Mouse (Mus musculus): ENCODE measurements around the gene Sh2d3c.

The Sh2d3c gene

DNA sequence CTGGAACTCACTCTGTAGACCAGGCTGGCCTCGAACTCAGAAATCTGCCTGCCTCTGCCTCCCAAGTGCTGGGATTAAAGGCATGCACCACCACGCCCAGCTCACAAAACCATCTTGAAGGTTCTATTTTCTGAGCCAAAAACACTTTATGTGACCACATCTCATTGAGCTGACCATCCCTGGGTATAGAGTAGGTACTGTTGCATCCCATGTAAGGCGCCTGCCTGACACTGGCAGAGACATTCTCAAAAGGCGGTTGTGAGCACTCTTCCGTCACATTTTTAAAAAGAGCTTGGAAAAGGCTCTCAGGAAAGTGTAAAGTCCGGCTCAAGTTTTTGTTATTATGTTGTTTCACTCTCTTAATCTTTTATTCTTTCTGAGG, 35.8 kb downstream of the Sh2d3c start:
- no peak for DNase-seq (ENCODE audit: low read depth)

DNA sequence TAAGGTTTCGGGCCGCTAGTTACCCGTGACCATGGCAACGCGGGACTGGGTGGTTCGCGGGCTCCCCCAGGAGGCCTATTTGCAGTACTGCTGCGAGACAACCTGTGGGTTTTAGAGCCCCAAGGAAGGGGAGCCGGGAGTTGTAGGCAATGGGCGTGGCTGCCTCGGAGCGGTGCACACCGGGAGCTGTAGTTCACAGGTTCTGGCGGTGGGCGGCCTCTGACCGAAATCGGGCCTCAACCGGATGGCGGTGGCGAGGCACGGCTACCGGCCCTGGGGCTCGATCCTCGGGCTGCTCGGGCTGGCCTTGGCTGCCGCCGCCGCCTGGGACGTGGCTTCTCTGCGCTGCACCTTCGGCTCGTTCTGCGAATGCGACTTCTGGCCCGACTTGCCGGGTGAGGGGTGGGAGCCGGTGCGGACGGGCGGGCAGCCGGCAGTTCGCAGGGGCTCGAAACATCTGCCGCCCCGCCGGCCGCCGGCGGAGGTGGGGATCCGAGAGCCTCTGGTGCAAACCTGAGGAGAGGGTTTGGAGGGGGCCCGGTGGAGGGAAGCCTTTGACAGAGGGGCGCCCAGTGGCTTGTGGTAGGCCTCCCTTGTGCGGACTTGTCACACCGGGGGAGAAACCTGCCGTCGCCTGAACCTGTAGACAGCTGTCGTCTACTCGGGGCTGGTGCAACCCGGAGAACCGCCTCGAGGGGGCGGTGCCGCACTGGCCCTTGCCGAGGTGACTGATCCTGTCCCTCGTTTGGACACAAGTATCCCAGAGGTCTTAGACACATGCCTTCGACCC, 36.4 kb downstream of the Sh2d3c start, which contains the start of gene Tor2a:
Tor2a (plus strand) TSS at position 179 of the 790 bp plus-strand sequence.
- DNase-seq (ENCODE audit: low read depth): peak; percentile 99

DNA sequence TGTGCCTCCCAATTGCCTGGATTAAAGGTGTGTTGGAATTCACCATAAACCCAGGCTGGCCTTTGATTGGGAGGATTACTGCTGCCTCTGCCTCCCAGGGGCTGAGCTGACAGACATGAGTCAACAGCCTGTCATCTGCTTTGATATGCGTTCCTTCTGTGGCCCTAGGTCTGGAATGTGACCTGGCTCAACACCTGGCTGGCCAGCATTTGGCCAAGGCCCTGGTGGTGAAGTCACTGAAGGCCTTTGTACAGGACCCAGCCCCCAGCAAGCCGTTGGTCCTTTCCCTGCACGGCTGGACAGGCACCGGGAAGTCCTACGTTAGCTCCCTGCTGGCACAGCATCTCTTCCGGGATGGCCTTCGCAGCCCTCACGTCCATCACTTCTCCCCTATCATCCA, 37.6 kb downstream of the Sh2d3c start:
- peak; percentile 26 for DNase-seq (ENCODE audit: low read depth)

DNA sequence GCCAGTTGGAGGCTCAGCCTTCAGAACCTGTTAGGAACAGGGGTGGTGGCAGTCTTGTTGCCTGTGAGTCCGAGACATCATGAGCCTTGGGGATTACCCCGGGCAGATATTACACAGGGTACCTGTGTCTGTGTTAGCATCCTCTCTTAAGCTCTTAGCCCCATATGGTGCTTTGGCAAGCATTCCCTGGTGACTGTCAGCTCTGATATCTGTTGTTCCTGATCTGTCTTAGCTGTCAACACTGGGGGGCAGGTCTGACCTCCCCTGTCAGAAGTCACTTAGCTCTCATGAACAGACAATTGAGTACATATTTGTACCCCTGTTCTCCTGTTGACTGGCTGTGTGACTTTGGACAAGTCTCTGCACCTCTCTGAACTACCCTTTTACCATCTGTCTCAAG, 38.1 kb downstream of the Sh2d3c start:
- DNase-seq (ENCODE audit: low read depth): no peak

DNA sequence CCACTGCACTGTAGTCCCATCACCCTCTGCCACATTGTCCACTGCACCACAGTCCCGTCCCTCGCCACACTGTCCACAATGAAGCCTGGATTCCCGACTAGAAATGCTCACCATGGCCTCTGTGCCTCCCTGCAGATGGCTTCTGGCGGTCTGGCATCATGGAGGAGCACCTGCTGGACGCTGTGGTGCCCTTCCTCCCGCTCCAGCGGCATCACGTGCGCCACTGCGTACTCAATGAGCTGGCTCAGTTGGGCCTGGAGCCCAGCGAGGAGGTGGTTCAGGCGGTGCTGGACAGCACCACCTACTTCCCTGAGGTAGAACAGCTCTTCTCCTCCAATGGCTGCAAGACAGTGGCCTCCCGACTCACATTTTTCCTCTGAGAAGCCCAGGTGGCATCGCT, 40.5 kb downstream of the Sh2d3c start:
- no peak for DNase-seq (ENCODE audit: low read depth)

DNA sequence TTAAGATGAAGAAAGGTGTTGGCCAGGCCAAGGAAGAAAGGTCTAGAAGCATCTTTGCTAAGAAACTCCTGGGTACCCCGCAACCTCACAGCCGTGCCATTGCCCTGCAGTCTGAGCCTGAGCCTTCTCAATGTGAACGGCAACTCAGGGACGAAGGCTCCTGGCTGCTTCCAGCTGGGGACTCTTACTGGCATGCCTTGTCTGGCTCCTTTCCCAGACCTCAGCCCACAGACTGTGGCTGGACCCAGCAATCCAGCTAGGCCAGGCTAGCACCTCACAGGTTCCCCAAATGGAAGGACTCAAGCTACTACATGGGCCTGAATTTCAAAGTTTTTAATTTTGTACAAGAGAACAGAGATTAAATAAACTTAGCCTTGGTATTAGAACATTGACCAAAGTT, 41.0 kb downstream of the Sh2d3c start:
- no peak for DNase-seq (ENCODE audit: low read depth)

DNA sequence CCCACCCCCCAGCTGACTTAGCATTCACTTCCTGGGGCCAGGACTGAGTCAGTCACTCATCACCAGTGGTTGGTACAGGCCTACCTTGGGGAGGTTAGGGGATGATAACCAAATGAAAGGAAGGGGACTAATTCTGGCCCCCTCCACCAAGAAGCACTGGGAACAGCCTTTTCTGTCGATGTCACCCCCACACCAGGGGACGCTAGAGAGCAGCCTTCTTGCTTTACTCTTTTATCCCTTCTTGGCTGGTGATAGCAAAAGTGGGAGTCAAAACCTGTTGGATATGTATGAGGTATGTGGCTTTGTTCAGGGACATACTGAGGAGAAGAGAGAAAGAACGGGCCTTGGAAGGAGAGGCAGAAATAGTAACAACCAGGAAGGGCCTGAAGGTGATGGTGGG, 42.5 kb downstream of the Sh2d3c start:
- peak; percentile 58 for DNase-seq (ENCODE audit: low read depth)

DNA sequence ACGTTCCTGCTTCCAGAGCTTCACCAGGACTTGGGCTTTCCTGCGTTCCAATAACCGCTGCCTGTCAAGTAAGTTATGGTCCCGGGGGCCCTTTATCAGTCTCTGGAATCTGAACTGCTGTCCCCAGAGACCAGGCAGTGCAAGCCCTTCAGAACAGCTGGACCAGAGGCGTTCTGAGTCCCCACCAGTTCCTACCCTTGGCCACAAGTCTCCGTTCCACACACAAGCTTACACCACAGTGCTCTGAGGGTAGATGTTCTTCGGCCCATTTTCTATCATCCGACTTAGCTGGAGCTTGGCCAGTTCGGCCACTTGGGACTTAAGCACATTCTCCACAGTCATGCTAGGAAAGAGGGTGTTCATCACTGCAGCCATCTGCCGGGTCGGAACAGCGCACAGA, 46.4 kb downstream of the Sh2d3c start:
- DNase-seq (ENCODE audit: low read depth): no peak

DNA sequence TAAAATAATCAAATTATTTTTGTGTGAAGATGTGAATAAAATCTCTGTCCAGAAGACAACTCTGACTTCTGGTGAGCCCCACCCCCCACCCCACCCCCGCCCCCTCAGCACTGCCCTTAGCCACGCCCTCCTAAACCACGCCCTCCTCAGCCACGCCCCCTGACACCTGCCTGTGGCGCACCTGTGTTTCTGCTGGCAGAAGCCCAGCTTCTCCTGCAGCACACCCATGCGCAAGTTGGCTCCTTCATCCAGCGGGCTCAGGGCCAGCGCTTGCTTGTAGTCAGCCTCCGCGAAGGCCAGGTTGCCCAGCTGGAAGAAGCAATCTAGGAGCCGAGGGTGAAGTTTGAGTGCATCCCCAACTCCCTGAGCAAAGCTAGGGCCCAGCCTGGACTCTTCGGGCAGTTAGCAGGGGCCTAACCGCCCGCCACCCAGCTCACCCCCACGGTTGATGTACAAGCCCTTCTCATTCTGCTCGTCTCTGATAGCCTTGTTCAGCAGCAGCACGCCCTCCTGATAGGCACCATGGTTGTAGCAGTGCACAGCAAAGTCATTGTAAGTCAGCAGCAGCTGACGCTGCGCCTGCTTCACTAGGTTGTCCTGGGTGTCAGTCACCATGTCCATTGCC, 47.9 kb downstream of the Sh2d3c start:
- no peak for DNase-seq (ENCODE audit: low read depth)

DNA sequence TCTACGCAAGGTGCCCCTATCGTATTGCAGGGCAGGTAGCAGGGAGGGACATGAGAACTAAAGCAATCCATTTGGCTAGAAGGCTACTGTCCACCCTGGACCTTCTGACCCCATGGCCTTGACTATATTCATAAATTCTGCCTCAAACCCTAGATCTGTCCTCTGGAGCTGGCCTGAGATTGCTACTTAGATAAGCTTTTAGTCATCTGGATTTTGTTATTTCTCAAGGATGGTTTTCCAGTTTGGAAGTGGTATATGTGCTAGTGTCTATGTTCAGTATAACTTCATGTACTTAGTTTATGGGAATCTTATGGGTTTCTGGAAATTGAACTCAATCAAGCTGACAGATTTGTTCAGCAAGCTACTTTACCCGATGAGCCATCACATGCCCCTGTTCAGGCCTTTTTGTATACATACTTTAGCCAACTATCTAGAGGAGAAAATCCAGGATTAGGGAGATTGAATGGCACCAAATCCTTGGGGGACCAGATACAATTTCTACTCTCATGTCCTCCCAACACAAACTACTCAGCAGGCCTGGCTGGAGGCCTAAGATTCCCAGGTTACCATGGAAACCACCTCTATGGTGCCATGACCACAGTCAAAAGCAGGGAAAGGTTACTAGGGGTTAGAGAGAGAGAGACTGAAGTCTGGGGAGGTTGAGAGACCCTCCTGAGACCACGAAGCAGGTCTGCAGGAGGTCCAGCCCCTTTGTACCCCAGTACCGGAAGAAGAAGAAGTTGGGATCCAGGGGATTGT, 48.7 kb downstream of the Sh2d3c start:
- DNase-seq (ENCODE audit: low read depth): peak; percentile 27

DNA sequence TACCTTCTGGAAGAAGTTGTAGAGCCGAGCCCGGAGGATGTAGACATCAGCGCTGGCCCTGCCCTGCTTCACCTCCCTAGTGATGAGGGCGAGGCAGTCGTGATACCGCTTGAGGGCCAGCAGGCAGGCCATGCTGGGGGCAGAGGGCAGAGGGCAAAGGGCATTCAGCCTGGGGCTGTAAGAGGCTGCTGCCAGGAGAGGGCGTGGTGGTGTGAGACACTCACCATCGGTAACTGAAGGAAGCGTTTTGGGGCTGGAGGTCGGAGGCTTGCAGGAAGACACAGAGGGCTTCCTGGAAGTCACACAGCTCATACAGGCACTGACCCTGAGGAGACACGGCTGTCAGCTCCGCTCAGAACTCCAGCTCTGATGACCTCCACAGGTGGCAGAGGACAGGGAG, 51.0 kb downstream of the Sh2d3c start:
- DNase-seq (ENCODE audit: low read depth): no peak

DNA sequence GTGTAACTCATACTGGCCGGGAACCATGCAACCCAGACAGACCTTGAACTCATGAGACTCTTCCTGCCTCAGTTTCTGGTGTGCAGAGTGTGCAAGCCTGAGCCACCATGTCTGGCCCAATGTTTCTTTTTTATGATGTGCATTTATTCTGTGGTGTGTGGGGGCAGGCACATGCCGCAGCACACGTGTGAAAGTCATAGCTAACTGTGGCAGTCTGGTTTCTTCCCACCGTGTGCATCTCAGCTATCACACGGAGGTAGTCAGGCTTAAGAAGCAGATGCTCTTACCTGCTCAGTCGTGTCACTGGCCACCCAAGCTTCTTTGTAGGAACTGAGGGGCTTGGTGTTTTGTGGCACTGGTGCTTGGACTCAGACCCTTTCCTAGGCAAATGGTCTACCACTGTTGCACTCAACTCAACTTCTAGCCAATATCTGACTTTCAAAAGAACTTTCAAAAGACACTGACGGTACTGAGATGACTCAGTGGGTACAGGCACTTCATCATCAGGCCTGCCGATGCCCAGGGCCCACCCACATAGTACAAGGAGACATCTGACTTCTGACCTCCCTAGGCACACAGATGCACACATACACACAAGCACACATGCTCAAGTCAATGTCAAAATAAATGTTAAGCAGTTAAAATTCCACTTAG, 51.9 kb downstream of the Sh2d3c start:
- DNase-seq (ENCODE audit: low read depth): no peak

DNA sequence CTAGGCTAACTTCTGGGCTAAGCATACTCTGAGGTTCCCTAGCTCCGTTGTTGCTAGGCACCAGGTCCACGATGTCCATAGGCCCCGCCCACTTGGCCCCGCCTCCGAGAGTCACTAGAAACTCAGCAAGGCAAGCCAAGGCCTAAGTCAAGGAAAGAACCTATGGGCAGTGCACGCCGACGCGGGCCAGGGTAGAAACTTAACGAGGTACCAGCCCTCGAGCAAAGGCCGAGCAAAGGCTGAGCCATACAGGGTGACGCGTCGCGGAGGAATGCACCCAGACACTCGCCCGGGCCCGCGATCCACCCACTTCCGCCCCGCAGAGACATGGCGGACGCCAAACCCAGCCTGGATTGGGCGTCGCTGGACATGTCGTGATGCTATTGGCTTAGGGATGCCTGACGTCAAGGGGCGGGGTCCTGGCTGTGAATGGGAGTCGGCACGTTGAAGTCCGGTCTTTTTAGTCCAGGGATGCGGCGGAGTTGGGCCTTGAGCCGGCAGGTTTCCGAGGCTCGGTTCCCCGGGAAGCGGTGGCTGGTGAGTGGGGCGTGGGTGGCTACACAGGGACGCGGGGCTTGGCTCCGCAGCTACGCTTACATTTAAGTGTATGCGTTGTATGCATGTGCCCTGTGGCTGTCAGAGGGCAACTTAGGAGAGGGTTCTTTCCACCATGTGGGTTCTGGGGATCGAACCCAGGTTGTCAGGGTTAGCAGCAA, 54.7 kb downstream of the Sh2d3c start, which contains the start of the genes Ttc16 and Ptrh1:
Ttc16 (minus strand) TSS at position 275 of the 716 bp plus-strand sequence.
Ptrh1 (plus strand) TSS at position 428 of the 716 bp plus-strand sequence.
- peak; percentile 99 for DNase-seq (ENCODE audit: low read depth)

DNA sequence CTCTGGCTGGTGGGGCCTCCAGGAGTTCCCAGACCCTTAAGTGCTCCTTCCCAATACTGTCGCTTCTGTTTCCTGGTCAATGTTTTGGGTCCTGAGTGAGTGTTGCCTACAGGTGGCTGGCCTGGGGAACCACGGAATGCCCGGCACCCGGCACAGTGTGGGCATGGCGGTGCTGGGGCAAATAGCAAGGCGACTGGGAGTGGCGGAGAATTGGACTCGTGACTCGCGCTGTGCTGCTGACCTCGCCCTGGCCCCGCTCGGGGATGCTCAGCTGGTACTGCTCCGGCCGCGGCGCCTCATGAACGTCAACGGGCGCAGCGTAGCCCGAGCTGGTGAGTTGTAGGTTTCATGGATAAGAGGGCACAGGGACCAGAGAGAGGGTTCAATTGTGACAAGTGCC, 55.3 kb downstream of the Sh2d3c start:
- peak; percentile 53 for DNase-seq (ENCODE audit: low read depth)

DNA sequence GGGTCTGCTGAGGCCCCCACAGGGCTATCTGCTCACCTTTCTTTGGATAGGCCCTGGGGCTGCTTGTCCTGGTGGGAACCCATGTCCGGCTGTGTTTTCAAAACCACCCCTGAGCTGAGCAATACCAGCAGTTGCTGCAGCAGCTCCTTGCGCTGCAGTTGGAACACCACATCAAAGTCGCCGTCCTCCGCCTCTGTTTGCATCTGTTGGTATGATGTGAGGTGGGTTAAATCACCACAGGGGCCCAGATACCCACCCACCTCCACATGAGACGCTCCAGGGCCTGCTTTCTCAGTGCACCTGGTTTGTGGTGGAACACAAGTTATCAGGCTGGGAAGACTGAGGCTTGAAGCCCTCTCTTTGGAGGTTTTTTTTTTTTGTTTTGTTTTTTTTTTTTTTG, 57.2 kb downstream of the Sh2d3c start:
- no peak for DNase-seq (ENCODE audit: low read depth)

DNA sequence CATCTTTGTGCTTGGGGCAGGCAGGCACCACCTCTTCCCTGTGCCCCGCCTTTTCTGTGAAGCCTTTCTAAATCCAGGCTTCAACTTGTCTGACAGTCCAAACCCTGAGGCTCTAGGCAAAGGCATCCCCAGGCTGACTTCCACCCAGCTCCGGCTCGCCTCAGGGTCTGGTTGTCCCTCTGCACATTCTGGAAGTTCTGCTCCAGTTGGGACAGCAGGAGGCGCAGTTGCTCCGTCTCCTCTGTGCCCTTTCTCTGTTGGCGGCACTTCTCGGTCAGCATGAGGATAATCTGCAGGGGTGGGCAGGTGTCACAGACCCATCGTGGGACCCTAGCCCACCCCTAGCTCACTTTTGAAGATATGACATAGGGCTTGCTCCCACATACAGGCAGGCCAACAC, 58.3 kb downstream of the Sh2d3c start:
- DNase-seq (ENCODE audit: low read depth): peak; percentile 78

DNA sequence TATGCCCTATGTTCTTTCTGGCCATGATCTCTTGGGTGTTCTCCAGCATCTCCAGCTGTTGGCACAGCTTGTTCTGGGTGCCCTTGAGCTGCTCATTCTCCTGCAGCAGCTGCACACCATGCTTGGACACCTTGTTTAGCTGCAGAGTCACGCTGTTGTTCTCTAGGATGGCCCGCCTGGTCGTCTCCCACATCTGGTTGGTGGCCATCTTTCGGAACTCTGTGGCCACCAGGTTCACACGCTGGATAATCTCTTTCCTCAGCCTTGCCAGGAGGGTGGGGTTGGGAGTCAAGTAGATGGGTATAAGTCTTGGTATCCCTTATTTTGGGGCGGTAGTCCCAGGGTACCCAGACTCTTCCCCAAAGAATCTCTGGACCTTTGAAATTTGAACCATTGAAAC, 58.9 kb downstream of the Sh2d3c start:
- no peak for DNase-seq (ENCODE audit: low read depth)

DNA sequence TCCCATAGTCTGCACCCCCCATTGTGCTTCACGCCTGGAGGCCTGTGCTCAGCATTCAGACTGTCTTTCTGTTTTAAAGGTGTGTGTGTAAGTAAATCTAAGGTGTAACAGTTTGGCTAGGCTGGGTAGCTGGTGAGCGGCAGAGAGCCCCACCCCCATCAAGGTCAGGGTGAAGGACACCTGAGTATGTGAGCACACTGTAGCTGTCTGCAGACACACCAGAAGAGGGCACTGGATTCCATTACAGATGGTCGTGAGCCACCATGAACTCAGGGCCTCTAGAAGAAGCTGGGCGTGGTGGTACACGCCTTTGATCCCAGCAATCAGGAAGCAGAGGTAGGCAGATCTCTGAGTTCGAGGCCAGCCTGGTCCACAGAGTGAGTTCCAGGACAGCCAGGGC, 60.9 kb downstream of the Sh2d3c start:
- DNase-seq (ENCODE audit: low read depth): no peak

DNA sequence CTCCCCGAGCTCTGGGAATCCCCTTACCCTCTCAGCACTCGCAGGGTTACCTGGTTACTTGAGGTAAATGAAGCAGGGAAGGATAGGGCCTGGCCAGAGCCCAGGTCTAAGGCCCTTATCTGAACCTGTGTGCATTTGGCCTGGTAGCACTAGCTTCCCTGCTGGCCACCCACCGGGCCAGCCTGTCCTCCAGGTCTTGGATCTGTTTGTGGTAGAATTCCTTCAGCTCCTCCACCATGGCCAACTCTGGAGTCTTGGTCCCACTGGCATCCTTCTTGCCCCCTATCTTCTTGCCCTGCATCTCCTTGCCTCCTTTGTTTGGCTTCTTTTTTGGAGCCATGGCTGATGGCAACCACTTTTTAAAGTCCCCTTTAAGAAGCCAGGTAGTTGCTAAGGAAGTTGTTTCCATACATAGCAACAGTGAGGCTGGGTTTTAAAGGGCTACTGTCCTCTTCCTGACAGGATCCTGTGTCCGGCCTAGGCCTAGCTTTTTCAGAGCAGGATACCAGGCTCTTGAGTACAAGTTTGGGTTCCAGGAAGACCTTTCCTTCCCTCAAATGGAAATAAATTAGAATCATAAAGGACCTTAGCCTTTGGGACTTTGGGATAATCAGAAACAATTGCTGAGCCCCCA, 63.3 kb downstream of the Sh2d3c start, which contains the start of gene Cfap157:
Cfap157 (minus strand) TSS at position 381 of the 634 bp plus-strand sequence.
- peak; percentile 22 for DNase-seq (ENCODE audit: low read depth)

DNA sequence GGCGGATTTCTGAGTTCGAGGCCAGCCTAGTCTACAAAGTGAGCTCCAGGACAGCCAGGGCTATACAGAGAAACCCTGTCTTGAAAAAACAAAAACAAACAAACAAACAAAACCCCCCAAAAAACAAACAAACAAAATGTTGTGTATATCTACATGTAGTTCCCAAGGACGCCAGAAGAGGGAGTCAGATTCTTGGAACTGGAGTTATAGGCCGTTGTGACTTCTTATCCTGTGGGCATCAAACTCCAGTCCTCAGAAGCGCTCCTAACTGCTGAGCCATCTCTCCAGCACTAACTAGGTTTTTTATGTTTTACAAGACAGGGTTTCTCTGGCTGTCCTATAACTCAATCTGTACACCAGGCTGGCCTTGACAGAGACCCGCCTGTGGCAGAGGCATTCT, 66.3 kb downstream of the Sh2d3c start:
- peak; percentile 28 for DNase-seq (ENCODE audit: low read depth)

DNA sequence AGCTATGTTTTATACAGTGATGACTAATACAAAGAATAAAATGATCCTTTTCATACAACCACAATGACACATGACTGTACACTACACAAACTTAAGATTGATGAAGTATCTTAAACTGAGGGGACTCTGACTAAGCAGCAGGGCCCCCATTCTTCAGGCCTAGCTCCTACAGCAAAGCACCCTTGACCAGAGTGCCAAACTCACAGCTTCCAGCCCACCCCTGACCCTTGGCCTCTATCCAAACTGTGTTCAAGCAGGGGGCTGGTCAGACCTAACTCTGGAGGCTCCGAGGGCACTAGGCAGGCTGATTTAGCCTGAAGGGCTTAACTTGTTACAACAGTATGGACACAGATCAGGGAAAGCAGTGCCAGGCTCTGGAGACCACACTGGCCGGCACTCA, 67.7 kb downstream of the Sh2d3c start:
- peak; percentile 78 for DNase-seq (ENCODE audit: low read depth)
